Mouse (Mus musculus) embryonic facial prominence, embryonic 10.5 days (tissue): ENCODE data around the gene Rrp36. TPM values are rescaled to one million over a fixed set of nuclear protein-coding genes. Genes with fewer than 3 reads are reported as not detected.

ENCODE experiments used
- DNase-seq: peaks from one replicate; pipeline ENCODE4 v3.0.0-alpha.2; 2017; ENCODE audit warnings: low spot score
- H3K27ac ChIP-seq: fragments of 300-500 bp; sonication (generic); replicated peaks from 2 replicates; pipeline ENCODE4 v1.5.1; 2016; ENCODE audit warnings: mild to moderate bottlenecking
- H3K27me3 ChIP-seq: fragments of 300-500 bp; sonication (generic); replicated peaks from 2 replicates; pipeline ENCODE4 v1.6.1; 2016; ENCODE audit warnings: low read depth, mild to moderate bottlenecking; ENCODE audit not compliant: poor library complexity, severe bottlenecking
- H3K36me3 ChIP-seq: fragments of 300-500 bp; sonication (generic); replicated peaks from 2 replicates; pipeline ENCODE4 v1.6.1; 2016; ENCODE audit warnings: mild to moderate bottlenecking, moderate library complexity
- H3K4me1 ChIP-seq: fragments of 300-500 bp; sonication (generic); 2 replicates; pipeline ENCODE4 v1.6.1; 2016
- H3K4me3 ChIP-seq: fragments of 300-500 bp; sonication (generic); 2 replicates; pipeline ENCODE4 v1.5.1; 2016; ENCODE audit warnings: mild to moderate bottlenecking, moderate library complexity
- H3K9me3 ChIP-seq: fragments of 300-500 bp; sonication (generic); 2 replicates; pipeline ENCODE4 v1.6.1; 2016; ENCODE audit warnings: mild to moderate bottlenecking
- WGBS: fragments of 180-500 bp; shearing (Covaris S2); methylation state at CpG from one replicate; pipeline ENCODE4 v1.1.7; 2016; 5-methylcytosine and 5-hydroxymethylcytosine counted together
- polyA plus RNA-seq: library from polyadenylated mRNA; unstranded; fragments of >200 nt; fragmentation: Nextera tagmentation; extraction: Ambion mirVana; gene quantifications from 2 replicates; pipeline ENCODE4 v1.2.1, GENCODE M21; 2016

The Rrp36 gene
- polyA plus RNA-seq, 1 experiment from 2014 or later, result 68.9 TPM

GRCm38 (mm10) chr17:46702506-46702905, 28.4 kb upstream of the Rrp36 start:
- Histone ChIP-seq H3K4me1 (peaks cover 45% of the 10 kb centered on the region), H3K9me3 (no peaks in the 10 kb centered on the region), H3K27me3 (no peaks in the 10 kb centered on the region), H3K36me3 (peaks cover 48% of the 10 kb centered on the region), H3K4me3 (peak overlapping the region; percentile 94; the same call in 1 of the 2 replicates), H3K27ac (no peak overlapping the region)
- WGBS, result 93% methylated on average over 5 of the region's 5 CpGs
- DNase-seq, result no peak

- Histone ChIP-seq H3K9me3 (no peaks in the 10 kb centered on the region), H3K27ac (no peak overlapping the region), H3K27me3 (no peaks in the 10 kb centered on the region), H3K4me1 (peaks cover 45% of the 10 kb centered on the region), H3K4me3 (no peak overlapping the region; the same call in 1 of the 2 replicates), H3K36me3 (peaks cover 52% of the 10 kb centered on the region)
- no peak for DNase-seq
- WGBS, result 89% methylated on average over 12 of the region's 12 CpGs
Measured at GRCm38 (mm10) chr17:46702100-46702499, 27.9 kb upstream of the Rrp36 start.

- 86% methylated on average over 12 of the region's 12 CpGs for WGBS
- no peak overlapping the region for H3K4me3 ChIP-seq
- no peak overlapping the region for H3K27ac ChIP-seq
- H3K36me3 ChIP-seq, result peaks cover 58% of the 10 kb centered on the region
- H3K9me3 ChIP-seq, result no peaks in the 10 kb centered on the region
- H3K4me1 ChIP-seq, result peaks cover 43% of the 10 kb centered on the region
- no peaks in the 10 kb centered on the region for H3K27me3 ChIP-seq
- no peak for DNase-seq
Measured at GRCm38 (mm10) chr17:46701489-46701888, 27.3 kb upstream of the Rrp36 start.

DNA sequence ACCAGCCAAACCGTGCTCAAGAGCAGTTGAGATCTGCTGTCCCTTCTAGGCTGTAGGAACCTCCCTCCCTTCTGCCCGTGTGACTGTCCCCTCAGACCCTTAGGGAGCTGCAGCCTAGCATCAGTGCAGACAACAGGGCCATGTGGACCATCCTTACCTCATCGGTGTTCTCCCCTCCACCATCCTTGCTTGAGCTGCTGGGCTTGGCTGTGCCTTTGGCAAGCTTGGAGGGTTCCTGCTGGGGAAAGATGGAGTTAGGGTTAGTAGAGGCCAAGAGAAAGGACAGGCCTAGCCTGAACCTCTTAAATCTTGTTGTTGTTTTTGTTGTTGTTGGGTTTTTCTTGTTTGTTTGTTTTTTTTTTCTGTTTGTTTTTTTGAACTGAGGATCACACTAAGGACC, 25.8 kb upstream of the Rrp36 start:
- Histone ChIP-seq H3K27me3 (no peaks in the 10 kb centered on the region), H3K4me1 (peaks cover 30% of the 10 kb centered on the region), H3K27ac (no peak overlapping the region), H3K4me3 (no peak overlapping the region), H3K36me3 (peaks cover 72% of the 10 kb centered on the region), H3K9me3 (no peaks in the 10 kb centered on the region)
- DNase-seq, result no peak
- WGBS, result 89% methylated on average over 3 of the region's 3 CpGs

GRCm38 (mm10) chr17:46699245-46699644, 25.1 kb upstream of the Rrp36 start:
- H3K4me3 ChIP-seq, result no peak overlapping the region
- peaks cover 29% of the 10 kb centered on the region for H3K4me1 ChIP-seq
- no peak for DNase-seq
- no peaks in the 10 kb centered on the region for H3K27me3 ChIP-seq
- peaks cover 73% of the 10 kb centered on the region for H3K36me3 ChIP-seq
- H3K9me3 ChIP-seq, result no peaks in the 10 kb centered on the region
- WGBS, result 88% methylated on average over 5 of the region's 5 CpGs
- no peak overlapping the region for H3K27ac ChIP-seq

DNA sequence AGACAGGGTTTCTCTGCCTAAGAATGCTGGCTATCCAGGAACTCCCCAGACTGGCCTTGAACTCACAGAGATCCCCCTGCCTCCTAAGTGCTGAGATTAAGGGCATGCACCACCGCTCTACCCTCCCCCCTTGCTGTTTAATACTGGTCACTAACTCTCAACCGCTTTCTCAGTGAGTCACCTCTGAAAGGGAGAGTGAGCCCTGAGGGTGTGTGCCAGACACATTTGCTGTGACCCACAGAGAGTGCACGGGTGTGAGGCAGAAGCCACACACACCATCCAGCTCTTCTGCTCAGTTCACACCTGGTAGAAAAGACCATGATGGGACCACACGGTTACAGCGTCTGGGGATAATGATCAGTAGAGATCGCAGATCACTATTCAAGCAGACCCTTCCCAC, 24.4 kb upstream of the Rrp36 start:
- Histone ChIP-seq H3K27ac (no peak overlapping the region), H3K36me3 (peaks cover 78% of the 10 kb centered on the region), H3K4me3 (no peak overlapping the region)

DNA sequence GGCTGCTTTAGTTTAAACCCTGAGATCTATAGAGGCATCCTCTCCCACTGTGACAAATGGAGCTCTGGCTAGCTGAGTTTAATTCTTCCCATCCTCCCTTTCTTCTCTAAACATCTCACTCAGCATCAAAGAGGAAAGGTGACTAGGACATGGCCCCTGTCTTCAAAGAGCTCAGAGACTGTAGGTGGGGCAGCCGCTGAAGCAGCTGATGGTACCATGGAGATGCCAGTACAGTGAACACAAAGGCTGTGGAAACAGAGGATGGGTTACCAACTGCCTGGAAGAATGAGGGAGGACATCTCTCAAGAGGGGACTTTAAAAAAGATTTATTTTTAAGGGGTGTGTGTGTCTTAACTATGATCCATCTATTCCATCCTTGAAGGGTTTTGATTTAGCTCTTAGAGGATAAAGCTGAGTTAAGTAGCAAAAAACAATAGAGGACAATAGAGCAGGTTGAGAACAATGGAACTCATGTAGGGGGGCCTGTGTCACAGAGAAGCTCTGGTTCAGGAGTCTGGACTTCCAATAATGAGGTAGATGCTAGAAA, 20.4 kb upstream of the Rrp36 start:
- no peak overlapping the region for H3K27ac ChIP-seq
- peaks cover 83% of the 10 kb centered on the region for H3K36me3 ChIP-seq
- no peak for DNase-seq

More for the DNA sequence above, 24.4 kb upstream of the Rrp36 start:
- Histone ChIP-seq H3K9me3 (no peaks in the 10 kb centered on the region), H3K27me3 (no peaks in the 10 kb centered on the region), H3K4me1 (peaks cover 22% of the 10 kb centered on the region)
- WGBS, result 90% methylated on average over 6 of the region's 6 CpGs
- DNase-seq, result no peak

GRCm38 (mm10) chr17:46691390-46691789, 17.2 kb upstream of the Rrp36 start:
- peaks cover 80% of the 10 kb centered on the region for H3K36me3 ChIP-seq
- no peak for DNase-seq

More for the DNA sequence above, 20.4 kb upstream of the Rrp36 start:
- no peaks in the 10 kb centered on the region for H3K27me3 ChIP-seq
- H3K4me3 ChIP-seq, result no peak overlapping the region
- 85% methylated on average over 1 of the region's 1 CpGs for WGBS
- no peaks in the 10 kb centered on the region for H3K9me3 ChIP-seq
- no peaks in the 10 kb centered on the region for H3K4me1 ChIP-seq

DNA sequence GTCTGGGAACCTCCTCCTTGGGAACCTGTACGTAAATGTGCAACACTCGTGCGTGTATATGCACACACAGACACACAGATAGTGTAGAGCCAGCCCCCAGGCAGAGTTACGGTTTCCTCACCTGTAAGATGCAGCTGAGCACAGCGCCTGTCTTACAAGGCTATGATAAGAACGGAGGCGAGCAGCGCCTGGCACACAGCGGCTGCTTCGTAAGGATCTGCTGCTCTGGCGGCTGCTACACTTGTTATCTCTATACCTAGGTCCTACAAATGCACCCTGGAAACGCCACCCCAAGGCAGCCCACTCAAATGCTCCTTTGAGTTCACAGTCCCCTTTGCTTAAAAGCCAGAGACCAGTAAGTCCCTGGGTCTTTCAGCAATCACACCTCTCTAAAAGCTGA, 16.5 kb upstream of the Rrp36 start:
- Histone ChIP-seq H3K27me3 (no peaks in the 10 kb centered on the region), H3K9me3 (no peaks in the 10 kb centered on the region), H3K4me3 (no peak overlapping the region), H3K36me3 (peaks cover 80% of the 10 kb centered on the region), H3K27ac (no peak overlapping the region), H3K4me1 (no peaks in the 10 kb centered on the region)
- no peak for DNase-seq
- 94% methylated on average over 12 of the region's 12 CpGs for WGBS

More at GRCm38 (mm10) chr17:46691390-46691789, 17.2 kb upstream of the Rrp36 start:
- no peaks in the 10 kb centered on the region for H3K9me3 ChIP-seq
- no peaks in the 10 kb centered on the region for H3K4me1 ChIP-seq
- H3K27me3 ChIP-seq, result no peaks in the 10 kb centered on the region
- H3K27ac ChIP-seq, result no peak overlapping the region
- H3K4me3 ChIP-seq, result no peak overlapping the region
- WGBS, result 91% methylated on average over 2 of the region's 2 CpGs

DNA sequence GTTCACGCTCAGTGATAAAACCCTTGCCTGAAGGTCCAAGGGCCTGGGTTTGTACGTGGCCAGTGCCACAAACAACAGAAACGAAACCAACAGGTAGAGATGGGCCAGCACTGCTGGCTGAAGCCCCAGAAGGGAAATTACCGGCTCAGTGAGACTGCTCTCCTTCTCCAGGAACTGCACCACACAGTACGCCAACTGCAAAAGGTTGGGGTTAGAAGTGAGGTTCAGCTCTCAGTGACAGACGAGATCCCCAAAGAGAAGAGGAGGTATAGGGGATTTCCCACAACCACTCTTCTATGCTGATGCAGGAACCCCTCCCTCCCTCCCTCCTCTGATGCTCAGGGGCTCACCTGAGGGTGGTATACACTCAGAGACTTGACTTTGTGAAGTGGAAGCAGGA, 11.8 kb upstream of the Rrp36 start:
- H3K36me3 ChIP-seq, result peaks cover 79% of the 10 kb centered on the region
- DNase-seq, result no peak
- 91% methylated on average over 6 of the region's 6 CpGs for WGBS
- H3K27ac ChIP-seq, result no peak overlapping the region
- peaks cover 12% of the 10 kb centered on the region for H3K4me1 ChIP-seq
- no peak overlapping the region for H3K4me3 ChIP-seq
- no peaks in the 10 kb centered on the region for H3K27me3 ChIP-seq
- no peaks in the 10 kb centered on the region for H3K9me3 ChIP-seq

- DNase-seq, result no peak
- H3K9me3 ChIP-seq, result no peaks in the 10 kb centered on the region
- WGBS, result 83% methylated on average over 16 of the region's 16 CpGs
- H3K36me3 ChIP-seq, result peaks cover 67% of the 10 kb centered on the region
- H3K27me3 ChIP-seq, result no peaks in the 10 kb centered on the region
- H3K4me1 ChIP-seq, result peaks cover 37% of the 10 kb centered on the region
- H3K27ac ChIP-seq, result no peak overlapping the region
- H3K4me3 ChIP-seq, result no peak overlapping the region
Measured at GRCm38 (mm10) chr17:46682654-46683389, 8.7 kb upstream of the Rrp36 start.

DNA sequence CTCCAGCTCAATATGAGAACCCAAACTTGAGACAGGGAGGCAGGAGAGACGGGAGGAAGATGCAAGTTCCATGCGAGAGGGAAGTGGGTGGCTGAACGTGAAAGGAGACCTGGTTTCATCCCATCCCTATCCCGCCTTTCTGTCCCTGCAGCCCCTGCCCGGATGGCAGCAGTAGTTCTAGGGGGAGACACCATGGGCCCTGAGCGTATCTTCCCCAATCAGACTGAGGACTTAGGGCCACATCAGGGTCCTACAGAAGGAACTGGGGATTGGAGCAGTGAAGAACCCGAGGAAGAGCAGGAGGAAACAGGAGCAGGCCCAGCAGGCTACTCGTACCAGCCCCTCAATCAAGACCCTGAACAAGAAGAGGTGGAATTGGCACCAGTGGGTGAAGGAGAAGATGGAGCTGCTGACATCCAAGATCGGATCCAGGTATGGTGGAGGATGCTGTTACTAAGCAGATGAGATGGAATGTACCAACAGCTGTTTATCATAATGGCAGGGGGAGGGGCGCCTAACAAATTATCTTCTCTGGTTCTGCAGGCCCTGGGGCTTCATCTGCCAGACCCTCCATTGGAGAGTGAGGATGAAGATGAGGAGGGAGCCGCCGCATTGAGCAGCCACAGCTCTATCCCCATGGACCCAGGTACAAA, 7.4 kb upstream of the Rrp36 start:
- 24% methylated on average over 12 of the region's 12 CpGs for WGBS
- peak; percentile 23 for DNase-seq

More for the DNA sequence above, 7.4 kb upstream of the Rrp36 start:
- peak overlapping the region; percentile 86 for H3K27ac ChIP-seq
- H3K4me1 ChIP-seq, result peaks cover 38% of the 10 kb centered on the region
- H3K27me3 ChIP-seq, result no peaks in the 10 kb centered on the region
- H3K9me3 ChIP-seq, result no peaks in the 10 kb centered on the region
- peaks cover 67% of the 10 kb centered on the region for H3K36me3 ChIP-seq
- H3K4me3 ChIP-seq, result peak overlapping the region; percentile 74
